Mouse (Mus musculus) CD4-positive, CD25-positive, alpha-beta regulatory T cell, adult 9 weeks (primary cell): ENCODE data around the gene Defb7. TPM values are rescaled to one million over a fixed set of nuclear protein-coding genes. Genes with fewer than 3 reads are reported as not detected.

Experiments used
- polyA plus RNA-seq: library from polyadenylated mRNA; unstranded; fragments of 100-300 nt; shearing (Covaris generic); gene quantifications from one replicate; pipeline ENCODE4 v1.2.1, GENCODE M21; 2017

Defb7 gene
- polyA plus RNA-seq = not detected

GRCm38 (mm10) chr8:19494797-19495196, at the start of gene Defb7:
Gene Defb7 (plus strand): TSS chr8:19495097.

Other genes with a start within 250 kb of the Defb7 start
- gene Defb5, start 247.5 kb upstream of the Defb7 start, polyA plus RNA-seq = not detected
- gene Defb3, start 201.7 kb upstream of the Defb7 start, polyA plus RNA-seq = not detected
- gene Defb8, start 47.5 kb upstream of the Defb7 start, polyA plus RNA-seq = not detected
- not detected for gene 4930467E23Rik, start 234.5 kb downstream of the Defb7 start, polyA plus RNA-seq